Mouse (Mus musculus) myocyte (in vitro differentiated cells): Measurements from ENCODE around the gene Bag5. TPM values are rescaled to one million over a fixed set of nuclear protein-coding genes. Genes with fewer than 3 reads are reported as not detected.

Source experiments
- H3K27me3 ChIP-seq: one replicate; pipeline ENCODE4 v1.6.1; 2011; ENCODE audit not compliant: control insufficient read depth, insufficient read depth, insufficient read length
- H3K36me3 ChIP-seq: one replicate; pipeline ENCODE4 v1.6.1; 2011; ENCODE audit not compliant: control insufficient read depth, insufficient read depth
- H3K4me2 ChIP-seq: one replicate; pipeline ENCODE4 v1.6.1; 2011; ENCODE audit warnings: low read depth, control low read depth
- H3K4me3 ChIP-seq: one replicate; pipeline ENCODE4 v1.5.1; 2011; ENCODE audit warnings: mild to moderate bottlenecking, control low read depth, moderate library complexity
- H3K79me2 ChIP-seq: one replicate; pipeline ENCODE4 v1.6.1; 2011; ENCODE audit not compliant: control insufficient read depth, insufficient read depth
- H3ac ChIP-seq: one replicate; pipeline ENCODE4 v1.6.1; 2011; ENCODE audit not compliant: control insufficient read depth, insufficient read length
- CEBPB ChIP-seq: IDR thresholded peaks from 2 replicates; pipeline ENCODE4 v1.6.1; 2011; ENCODE audit warnings: mild to moderate bottlenecking, moderate library complexity; ENCODE audit not compliant: poor library complexity, insufficient read depth, severe bottlenecking
- E2F4 ChIP-seq: IDR thresholded peaks from one replicate; pipeline ENCODE4 v1.6.1; 2011; ENCODE audit warnings: mild to moderate bottlenecking, control low read depth, moderate library complexity; ENCODE audit not compliant: insufficient read depth
- MAX ChIP-seq: IDR thresholded peaks from one replicate; pipeline ENCODE4 v1.6.1; 2011; ENCODE audit warnings: low read depth, mild to moderate bottlenecking, control low read depth
- MYOD1 ChIP-seq, 3 experiments: IDR thresholded peaks; one replicate each; pipeline ENCODE4 v1.6.1; 2011; ENCODE audit warnings: control low read depth in 2 of 3, low read depth in 2 of 3, mild to moderate bottlenecking in 2 of 3, moderate library complexity in 1 of 3; ENCODE audit not compliant: insufficient read length in 2 of 3, control insufficient read depth in 1 of 3
- MYOG ChIP-seq, 3 experiments: IDR thresholded peaks; one replicate each; pipeline ENCODE4 v1.6.1; 2011; ENCODE audit warnings: control low read depth in 2 of 3, low read depth in 2 of 3, mild to moderate bottlenecking in 2 of 3; ENCODE audit not compliant: insufficient read length in 2 of 3, control insufficient read depth in 1 of 3, insufficient read depth in 1 of 3
- POLR2A ChIP-seq: IDR thresholded peaks from one replicate; pipeline ENCODE4 v1.6.1; 2011; ENCODE audit warnings: low read depth, mild to moderate bottlenecking, control low read depth, moderate library complexity; ENCODE audit not compliant: insufficient read length
- POLR2AphosphoS2 ChIP-seq: IDR thresholded peaks from one replicate; pipeline ENCODE4 v1.6.1; 2011; ENCODE audit warnings: low read depth, control low read depth; ENCODE audit not compliant: insufficient read length
- REST ChIP-seq: IDR thresholded peaks from one replicate; pipeline ENCODE4 v1.6.1; 2011; ENCODE audit warnings: mild to moderate bottlenecking, control low read depth, moderate library complexity; ENCODE audit not compliant: insufficient read depth, insufficient read length
- SRF ChIP-seq: IDR thresholded peaks from one replicate; pipeline ENCODE4 v1.6.1; 2011; ENCODE audit warnings: low read depth; ENCODE audit not compliant: control insufficient read depth, insufficient read length
- TCF12 ChIP-seq: IDR thresholded peaks from one replicate; pipeline ENCODE4 v1.6.1; 2011; ENCODE audit warnings: mild to moderate bottlenecking, control low read depth; ENCODE audit not compliant: poor library complexity, insufficient read depth, severe bottlenecking
- TCF3 ChIP-seq: IDR thresholded peaks from one replicate; pipeline ENCODE4 v1.6.1; 2011; ENCODE audit warnings: low read depth, control low read depth; ENCODE audit not compliant: insufficient read length
- USF1 ChIP-seq: IDR thresholded peaks from one replicate; pipeline ENCODE4 v1.6.1; 2011; ENCODE audit warnings: low read depth, mild to moderate bottlenecking, control low read depth, moderate library complexity
- polyA plus RNA-seq: library from polyadenylated mRNA; unstranded; fragments of >200 nt; fragmentation: generic; extraction: Trizol; gene quantifications from one replicate; pipeline ENCODE4 v1.2.1, GENCODE M21; 2012; ENCODE audit warnings: missing spikeins

Gene Bag5
- polyA plus RNA-seq, 1 experiment: 20.3 TPM

DNA sequence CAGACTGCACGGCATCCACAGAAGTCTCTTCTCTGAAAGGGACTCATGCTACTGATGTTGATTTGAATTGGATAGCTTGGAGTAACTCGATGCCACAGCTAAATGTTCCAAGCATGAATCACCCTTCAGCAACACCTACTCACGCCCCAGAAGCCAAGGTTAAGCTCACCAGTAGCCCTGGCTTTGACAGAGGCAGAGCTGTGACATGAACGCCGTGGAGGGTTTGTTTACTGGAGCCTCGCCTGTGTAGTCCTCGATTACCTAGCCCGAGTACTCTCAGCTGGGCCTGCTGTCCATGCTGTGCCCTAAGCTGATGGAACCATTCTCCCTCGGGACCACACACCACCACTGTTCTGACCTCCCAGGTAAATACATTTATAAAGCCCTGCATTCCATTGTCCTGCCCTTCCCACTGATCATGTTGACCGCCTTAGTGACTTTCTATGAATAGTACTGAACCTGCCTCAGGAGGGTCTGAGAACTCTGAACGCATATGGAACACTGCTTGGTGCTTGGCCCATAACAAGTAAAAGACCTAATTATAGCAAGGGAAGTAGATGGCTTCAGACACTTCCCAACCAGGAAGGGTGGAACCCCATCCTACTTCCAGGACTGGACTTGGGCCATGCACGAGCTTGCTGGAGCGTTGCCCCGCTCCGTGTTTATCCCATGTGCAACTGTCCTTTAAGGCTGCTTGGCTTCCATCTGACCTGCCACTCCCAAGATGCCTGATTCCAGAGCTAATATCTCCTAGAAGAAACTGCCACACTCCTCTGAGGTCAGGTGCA lies 7.7 kb downstream of the Bag5 start:
- no peak overlapping the region for H3ac ChIP-seq
- H3K27me3 ChIP-seq: no peaks in the 10 kb centered on the region
- H3K36me3 ChIP-seq: peaks cover 12% of the 10 kb centered on the region
- peaks cover 5% of the 10 kb centered on the region for H3K79me2 ChIP-seq
- TF ChIP-seq E2F4 (no peak), POLR2AphosphoS2 (peak; percentile 51), SRF (no peak), MYOG (IDR thresholded peaks at IDR 0.05; ENCODE audit: control insufficient read depth in 1 of 3, insufficient read depth in 1 of 3, insufficient read length in 2 of 3, low read depth in 2 of 3) (peak in 1 of 3 experiments; percentile 34), MYOD1 (IDR thresholded peaks at IDR 0.05; ENCODE audit: control insufficient read depth in 1 of 3, insufficient read length in 2 of 3, low read depth in 2 of 3) (peak in 1 of 3 experiments; percentile 42), POLR2A (no peak), MAX (no peak), REST (no peak), CEBPB (no peak), USF1 (no peak)
- no peak overlapping the region for H3K4me3 ChIP-seq
- peak overlapping the region; percentile 83 for H3K4me2 ChIP-seq

- H3ac ChIP-seq: no peak overlapping the region
- H3K36me3 ChIP-seq: peaks cover 4% of the 10 kb centered on the region
- no peaks in the 10 kb centered on the region for H3K79me2 ChIP-seq
- H3K27me3 ChIP-seq: no peaks in the 10 kb centered on the region
- peak overlapping the region; percentile 83 for H3K4me2 ChIP-seq
- TF ChIP-seq USF1 (no peak), MYOD1 (IDR thresholded peaks at IDR 0.05; ENCODE audit: control insufficient read depth in 1 of 3, insufficient read length in 2 of 3, low read depth in 2 of 3) (peak; percentile 7 to 95 (median 79)), TCF3 (peak; percentile 44), TCF12 (peak; percentile 35), MAX (no peak), POLR2A (peak; percentile 93), POLR2AphosphoS2 (peak; percentile 36), MYOG (IDR thresholded peaks at IDR 0.05; ENCODE audit: control insufficient read depth in 1 of 3, insufficient read depth in 1 of 3, insufficient read length in 2 of 3, low read depth in 2 of 3) (peak; percentile 69 to 98 (median 87))
- no peak overlapping the region for H3K4me3 ChIP-seq
Measured at GRCm38 (mm10) chr12:111704609-111705008, 8.4 kb downstream of the Bag5 start.

GRCm38 (mm10) chr12:111703301-111703700 lies 9.8 kb downstream of the Bag5 start:
- Histone ChIP-seq H3ac (no peak overlapping the region), H3K27me3 (no peaks in the 10 kb centered on the region), H3K36me3 (no peaks in the 10 kb centered on the region), H3K4me2 (no peak overlapping the region), H3K79me2 (no peaks in the 10 kb centered on the region), H3K4me3 (no peak overlapping the region)
- no peak for TF ChIP-seq MYOG (IDR thresholded peaks at IDR 0.05; ENCODE audit: control insufficient read depth in 1 of 3, insufficient read depth in 1 of 3, insufficient read length in 2 of 3, low read depth in 2 of 3)
- no peak for TF ChIP-seq POLR2AphosphoS2
- TF ChIP-seq USF1: no peak
- TF ChIP-seq REST: no peak
- TF ChIP-seq POLR2A: no peak
- no peak for TF ChIP-seq TCF3
- TF ChIP-seq CEBPB: no peak
- TF ChIP-seq TCF12: no peak
- TF ChIP-seq MYOD1 (IDR thresholded peaks at IDR 0.05; ENCODE audit: control insufficient read depth in 1 of 3, insufficient read length in 2 of 3, low read depth in 2 of 3): no peak
- TF ChIP-seq E2F4: no peak
- no peak for TF ChIP-seq MAX
- no peak for TF ChIP-seq SRF

DNA sequence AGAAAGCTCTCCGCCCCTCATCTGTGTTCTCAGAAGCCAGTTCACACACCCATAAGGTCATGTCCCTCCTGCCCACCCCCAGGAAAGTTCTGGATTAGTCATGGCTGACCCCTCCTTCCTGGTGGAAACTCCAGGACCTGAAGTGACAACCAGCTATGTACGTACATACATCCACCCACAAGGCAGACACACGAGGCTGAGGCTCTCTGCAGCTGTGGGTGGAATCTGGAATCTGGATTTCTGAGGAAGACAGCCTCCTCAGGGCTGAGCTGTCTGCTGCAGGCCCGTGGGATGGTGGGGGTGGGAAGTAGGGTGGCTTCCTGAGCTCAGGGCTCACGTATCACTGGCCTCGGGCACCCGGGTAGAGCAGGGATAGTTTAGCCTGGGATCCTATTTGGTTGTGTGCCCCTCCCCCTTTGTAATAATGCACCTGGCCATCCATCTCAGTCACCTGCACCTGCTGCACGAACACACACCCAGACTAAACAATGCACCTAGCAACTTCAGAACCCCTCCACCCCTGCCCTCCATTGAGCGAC lies 12.1 kb downstream of the Bag5 start:
- Histone ChIP-seq H3K4me2 (peak overlapping the region; percentile 23), H3K79me2 (no peaks in the 10 kb centered on the region), H3K27me3 (no peaks in the 10 kb centered on the region), H3K36me3 (no peaks in the 10 kb centered on the region), H3K4me3 (no peak overlapping the region), H3ac (no peak overlapping the region)
- TF ChIP-seq TCF3 (no peak), SRF (no peak), POLR2AphosphoS2 (no peak), POLR2A (no peak), USF1 (no peak), E2F4 (no peak), MYOD1 (IDR thresholded peaks at IDR 0.05; ENCODE audit: control insufficient read depth in 1 of 3, insufficient read length in 2 of 3, low read depth in 2 of 3) (no peak), MYOG (IDR thresholded peaks at IDR 0.05; ENCODE audit: control insufficient read depth in 1 of 3, insufficient read depth in 1 of 3, insufficient read length in 2 of 3, low read depth in 2 of 3) (no peak), MAX (no peak), REST (no peak), TCF12 (no peak), CEBPB (no peak)
